Mouse (Mus musculus) lung, embryonic 15.5 days (tissue): ENCODE measurements around the gene Dip2b. TPM values are rescaled to one million over a fixed set of nuclear protein-coding genes. Genes with fewer than 3 reads are reported as not detected.

Source experiments
- ATAC-seq: fragments of 200-750 bp; cut with Nextera tagmentation; 2 replicates; pipeline ENCODE4 v1.8.0; 2017; ENCODE audit warnings: moderate number of reproducible peaks, borderline replicate concordance; ENCODE audit not compliant: low FRiP score, low TSS enrichment; ENCODE audit errors: extremely low read depth
- H3K27ac ChIP-seq: fragments of 300-500 bp; sonication (generic); 2 replicates; pipeline ENCODE4 v1.5.1; 2015; ENCODE audit warnings: moderate library complexity, mild to moderate bottlenecking, inconsistent platforms
- H3K27me3 ChIP-seq: fragments of 300-500 bp; sonication (generic); 2 replicates; pipeline ENCODE4 v1.6.1; 2015; ENCODE audit warnings: inconsistent platforms
- H3K36me3 ChIP-seq: fragments of 300-500 bp; sonication (generic); 2 replicates; pipeline ENCODE4 v1.6.1; 2015; ENCODE audit warnings: inconsistent platforms
- H3K4me1 ChIP-seq: fragments of 300-500 bp; sonication (generic); 2 replicates; pipeline ENCODE4 v1.6.1; 2015; ENCODE audit warnings: inconsistent platforms
- H3K4me2 ChIP-seq: fragments of 300-500 bp; sonication (generic); 2 replicates; pipeline ENCODE4 v1.6.1; 2015; ENCODE audit warnings: inconsistent platforms, mild to moderate bottlenecking, moderate library complexity
- H3K4me3 ChIP-seq: fragments of 300-500 bp; sonication (generic); 2 replicates; pipeline ENCODE4 v1.5.1; 2015; ENCODE audit warnings: mild to moderate bottlenecking, inconsistent platforms
- H3K9ac ChIP-seq: fragments of 300-500 bp; sonication (generic); 2 replicates; pipeline ENCODE4 v1.6.1; 2015; ENCODE audit warnings: inconsistent platforms
- H3K9me3 ChIP-seq: fragments of 300-500 bp; sonication (generic); 2 replicates; pipeline ENCODE4 v1.6.1; 2016; ENCODE audit warnings: inconsistent platforms
- WGBS: fragments of 180-500 bp; shearing (Covaris S2); methylation state at CpG from one replicate; pipeline ENCODE4 v1.1.7; 2015; 5-methylcytosine and 5-hydroxymethylcytosine counted together
- polyA plus RNA-seq: library from polyadenylated mRNA; unstranded; fragments of >200 nt; fragmentation: Nextera tagmentation; extraction: Ambion mirVana; gene quantifications from 2 replicates; pipeline ENCODE4 v1.2.1, GENCODE M21; 2015

Dip2b gene
- polyA plus RNA-seq, 1 experiment from 2014 or later: 10.5 TPM

- ATAC-seq: no peak
- Histone ChIP-seq H3K4me2 (no peak overlapping the region), H3K4me3 (no peak overlapping the region), H3K27ac (no peak overlapping the region), H3K9me3 (no peaks in the 10 kb centered on the region), H3K36me3 (no peaks in the 10 kb centered on the region), H3K27me3 (no peaks in the 10 kb centered on the region), H3K9ac (no peak overlapping the region), H3K4me1 (peaks cover 3% of the 10 kb centered on the region; the same call in 1 of the 2 replicates)
- 34% methylated on average over 8 of the region's 8 CpGs for WGBS
These were observed 9.0 kb upstream of the Dip2b start for GRCm38 (mm10) chr15:100029497-100029896.

GRCm38 (mm10) chr15:100029900-100030299, 8.6 kb upstream of the Dip2b start:
- H3K9ac ChIP-seq: no peak overlapping the region
- H3K4me1 ChIP-seq: peaks cover 3% of the 10 kb centered on the region; the same call in 1 of the 2 replicates
- H3K4me2 ChIP-seq: no peak overlapping the region
- no peaks in the 10 kb centered on the region for H3K27me3 ChIP-seq
- no peak for ATAC-seq
- no peak overlapping the region for H3K27ac ChIP-seq
- no peak overlapping the region for H3K4me3 ChIP-seq
- H3K9me3 ChIP-seq: no peaks in the 10 kb centered on the region
- no peaks in the 10 kb centered on the region for H3K36me3 ChIP-seq
- WGBS: 85% methylated on average over 2 of the region's 2 CpGs

GRCm38 (mm10) chr15:100032546-100032945, 5.9 kb upstream of the Dip2b start:
- Histone ChIP-seq H3K27me3 (no peaks in the 10 kb centered on the region), H3K27ac (peak overlapping the region; percentile 44), H3K4me2 (no peak overlapping the region), H3K9ac (no peak overlapping the region), H3K9me3 (no peaks in the 10 kb centered on the region), H3K4me3 (no peak overlapping the region), H3K36me3 (no peaks in the 10 kb centered on the region), H3K4me1 (peaks cover 3% of the 10 kb centered on the region; the same call in 1 of the 2 replicates)
- 73% methylated on average over 3 of the region's 3 CpGs for WGBS
- ATAC-seq: no peak

- WGBS: under 1% methylated on average over 30 of the region's 36 CpGs
- H3K9me3 ChIP-seq: no peaks in the 10 kb centered on the region
- H3K27me3 ChIP-seq: no peaks in the 10 kb centered on the region
- H3K27ac ChIP-seq: peak overlapping the region; percentile 94
- peak overlapping the region; percentile 84 for H3K4me2 ChIP-seq
- peak overlapping the region; percentile 81 for H3K4me3 ChIP-seq
- H3K36me3 ChIP-seq: no peaks in the 10 kb centered on the region
- peak; percentile 69 for ATAC-seq
- H3K4me1 ChIP-seq: peaks cover 28% of the 10 kb centered on the region
- H3K9ac ChIP-seq: peak overlapping the region; percentile 86
These were observed 687 bp downstream of the Dip2b start for GRCm38 (mm10) chr15:100039001-100039701.

GRCm38 (mm10) chr15:100040541-100041266, 2.2 kb downstream of the Dip2b start:
- Histone ChIP-seq H3K27ac (no peak overlapping the region), H3K9ac (peak overlapping the region; percentile 36), H3K4me3 (peak overlapping the region; percentile 8; the same call in 1 of the 2 replicates), H3K4me2 (peak overlapping the region; percentile 84), H3K4me1 (peaks cover 34% of the 10 kb centered on the region), H3K9me3 (no peaks in the 10 kb centered on the region), H3K36me3 (no peaks in the 10 kb centered on the region), H3K27me3 (no peaks in the 10 kb centered on the region)
- no peak for ATAC-seq
- 23% methylated on average over 14 of the region's 14 CpGs for WGBS

- Histone ChIP-seq H3K27me3 (no peaks in the 10 kb centered on the region), H3K9ac (peak overlapping the region; percentile 36), H3K4me1 (peaks cover 39% of the 10 kb centered on the region), H3K36me3 (no peaks in the 10 kb centered on the region), H3K4me3 (0 out of 2 replicates have a peak overlapping the region, but pooled peaks have one; percentile 8), H3K27ac (0 out of 2 replicates have a peak overlapping the region, but pooled peaks have one; percentile 13), H3K4me2 (peak overlapping the region; percentile 84), H3K9me3 (no peaks in the 10 kb centered on the region)
- no peak for ATAC-seq
- 25% methylated on average over 10 of the region's 10 CpGs for WGBS
These were observed 3.0 kb downstream of the Dip2b start for GRCm38 (mm10) chr15:100041267-100042047.

- H3K4me3 ChIP-seq: no peak overlapping the region
- peaks cover 3% of the 10 kb centered on the region; the same call in 1 of the 2 replicates for H3K36me3 ChIP-seq
- H3K27me3 ChIP-seq: no peaks in the 10 kb centered on the region
- WGBS: 49% methylated on average over 9 of the region's 9 CpGs
- ATAC-seq: no peak
- H3K27ac ChIP-seq: 0 out of 2 replicates have a peak overlapping the region, but pooled peaks have one; percentile 13
- H3K9ac ChIP-seq: no peak overlapping the region
- H3K9me3 ChIP-seq: no peaks in the 10 kb centered on the region
- peak overlapping the region; percentile 84 for H3K4me2 ChIP-seq
- peaks cover 39% of the 10 kb centered on the region for H3K4me1 ChIP-seq
These were observed 3.6 kb downstream of the Dip2b start for GRCm38 (mm10) chr15:100042048-100042400.

GRCm38 (mm10) chr15:100045576-100045975, 7.1 kb downstream of the Dip2b start:
- no peaks in the 10 kb centered on the region for H3K9me3 ChIP-seq
- no peak overlapping the region for H3K27ac ChIP-seq
- no peak overlapping the region for H3K9ac ChIP-seq
- WGBS: 50% methylated on average over 6 of the region's 6 CpGs
- H3K27me3 ChIP-seq: no peaks in the 10 kb centered on the region
- peaks cover 10% of the 10 kb centered on the region; the same call in 1 of the 2 replicates for H3K36me3 ChIP-seq
- H3K4me2 ChIP-seq: no peak overlapping the region
- H3K4me3 ChIP-seq: no peak overlapping the region
- no peak for ATAC-seq
- H3K4me1 ChIP-seq: peaks cover 29% of the 10 kb centered on the region

- H3K27ac ChIP-seq: no peak overlapping the region
- peaks cover 16% of the 10 kb centered on the region for H3K4me1 ChIP-seq
- H3K9ac ChIP-seq: no peak overlapping the region
- peaks cover 10% of the 10 kb centered on the region; the same call in 1 of the 2 replicates for H3K36me3 ChIP-seq
- ATAC-seq: no peak
- H3K4me3 ChIP-seq: no peak overlapping the region
- no peak overlapping the region for H3K4me2 ChIP-seq
- H3K27me3 ChIP-seq: no peaks in the 10 kb centered on the region
- H3K9me3 ChIP-seq: no peaks in the 10 kb centered on the region
- WGBS: 81% methylated on average over 7 of the region's 7 CpGs
These were observed 11.1 kb downstream of the Dip2b start for GRCm38 (mm10) chr15:100049496-100050087.

- no peaks in the 10 kb centered on the region for H3K9me3 ChIP-seq
- H3K4me2 ChIP-seq: no peak overlapping the region
- no peak overlapping the region for H3K4me3 ChIP-seq
- peaks cover 7% of the 10 kb centered on the region; the same call in 1 of the 2 replicates for H3K4me1 ChIP-seq
- no peak overlapping the region for H3K27ac ChIP-seq
- no peaks in the 10 kb centered on the region for H3K27me3 ChIP-seq
- WGBS: 66% methylated on average over 7 of the region's 7 CpGs
- H3K36me3 ChIP-seq: peaks cover 10% of the 10 kb centered on the region; the same call in 1 of the 2 replicates
- H3K9ac ChIP-seq: no peak overlapping the region
- ATAC-seq: no peak
These were observed 12.5 kb downstream of the Dip2b start for GRCm38 (mm10) chr15:100050940-100051339.

GRCm38 (mm10) chr15:100052726-100053125, 14.3 kb downstream of the Dip2b start:
- no peaks in the 10 kb centered on the region for H3K9me3 ChIP-seq
- H3K27ac ChIP-seq: no peak overlapping the region
- H3K4me3 ChIP-seq: no peak overlapping the region
- no peak overlapping the region for H3K4me2 ChIP-seq
- WGBS: 61% methylated on average over 3 of the region's 3 CpGs
- no peak for ATAC-seq
- H3K27me3 ChIP-seq: no peaks in the 10 kb centered on the region
- H3K4me1 ChIP-seq: 0 out of 2 replicates have a peak, but pooled peaks cover 5% of the 10 kb centered on the region
- peaks cover 6% of the 10 kb centered on the region; the same call in 1 of the 2 replicates for H3K36me3 ChIP-seq
- no peak overlapping the region for H3K9ac ChIP-seq
